Mouse (Mus musculus) hindbrain, embryonic 13.5 days (tissue): ENCODE results near the gene Gm20219. TPM values are rescaled to one million over a fixed set of nuclear protein-coding genes. Genes with fewer than 3 reads are reported as not detected.

Experiments used
- ATAC-seq: fragments of 200-750 bp; cut with Nextera tagmentation; 2 replicates; pipeline ENCODE4 v1.8.0; 2017; ENCODE audit warnings: moderate TSS enrichment; ENCODE audit not compliant: low FRiP score
- H3K27ac ChIP-seq: fragments of 300-500 bp; sonication (generic); 2 replicates; pipeline ENCODE4 v1.5.1; 2015; ENCODE audit warnings: inconsistent platforms, mild to moderate bottlenecking, moderate library complexity
- H3K27me3 ChIP-seq: fragments of 300-500 bp; sonication (generic); 2 replicates; pipeline ENCODE4 v1.6.1; 2015; ENCODE audit warnings: mild to moderate bottlenecking, inconsistent platforms
- H3K36me3 ChIP-seq: fragments of 300-500 bp; sonication (generic); 2 replicates; pipeline ENCODE4 v1.6.1; 2015; ENCODE audit warnings: mild to moderate bottlenecking, inconsistent platforms
- H3K4me1 ChIP-seq: fragments of 300-500 bp; sonication (generic); replicated peaks from 2 replicates; pipeline ENCODE4 v1.6.1; 2015; ENCODE audit warnings: inconsistent platforms
- H3K4me2 ChIP-seq: fragments of 300-500 bp; sonication (generic); 2 replicates; pipeline ENCODE4 v1.6.1; 2015; ENCODE audit warnings: inconsistent platforms, mild to moderate bottlenecking, moderate library complexity
- H3K4me3 ChIP-seq: fragments of 300-500 bp; sonication (generic); 2 replicates; pipeline ENCODE4 v1.5.1; 2015; ENCODE audit warnings: mild to moderate bottlenecking, inconsistent platforms
- H3K9ac ChIP-seq: fragments of 300-500 bp; sonication (generic); 2 replicates; pipeline ENCODE4 v1.6.1; 2015; ENCODE audit warnings: mild to moderate bottlenecking, inconsistent platforms
- H3K9me3 ChIP-seq: fragments of 300-500 bp; sonication (generic); 2 replicates; pipeline ENCODE4 v1.6.1; 2016; ENCODE audit warnings: inconsistent platforms
- WGBS: fragments of 180-500 bp; shearing (Covaris S2); methylation state at CpG from one replicate; pipeline ENCODE4 v1.1.7; 2015; 5-methylcytosine and 5-hydroxymethylcytosine counted together
- polyA plus RNA-seq: library from polyadenylated mRNA; unstranded; fragments of >200 nt; fragmentation: Nextera tagmentation; extraction: Ambion mirVana; gene quantifications from 2 replicates; pipeline ENCODE4 v1.2.1, GENCODE M21; 2015

Gm20219 gene
- polyA plus RNA-seq, 1 experiment from 2014 or later = 1.8 TPM

- H3K27me3 ChIP-seq = no peaks in the 10 kb centered on the region
- no peak overlapping the region for H3K4me3 ChIP-seq
- H3K4me2 ChIP-seq = no peak overlapping the region
- H3K36me3 ChIP-seq = no peaks in the 10 kb centered on the region
- peaks cover 52% of the 10 kb centered on the region for H3K4me1 ChIP-seq
- no peaks in the 10 kb centered on the region for H3K9me3 ChIP-seq
- H3K9ac ChIP-seq = no peak overlapping the region
- no peak for ATAC-seq
- WGBS = 77% methylated on average over 12 of the region's 12 CpGs
- peak overlapping the region; percentile 92 for H3K27ac ChIP-seq
These were observed 3.3 kb downstream of the Gm20219 start for GRCm38 (mm10) chr17:56550784-56551475.

GRCm38 (mm10) chr17:56548605-56549105, 5.5 kb downstream of the Gm20219 start:
- Histone ChIP-seq H3K4me3 (no peak overlapping the region), H3K4me1 (peaks cover 52% of the 10 kb centered on the region), H3K36me3 (no peaks in the 10 kb centered on the region), H3K4me2 (no peak overlapping the region), H3K9ac (no peak overlapping the region), H3K9me3 (no peaks in the 10 kb centered on the region), H3K27ac (peak overlapping the region; percentile 52), H3K27me3 (no peaks in the 10 kb centered on the region)
- no peak for ATAC-seq
- WGBS = 21% methylated on average over 4 of the region's 4 CpGs

- ATAC-seq = no peak
- 61% methylated on average over 9 of the region's 9 CpGs for WGBS
These were observed 6.2 kb downstream of the Gm20219 start for GRCm38 (mm10) chr17:56547846-56548604.

GRCm38 (mm10) chr17:56547116-56547845, 6.9 kb downstream of the Gm20219 start:
- WGBS = 50% methylated on average over 17 of the region's 17 CpGs
- no peaks in the 10 kb centered on the region for H3K36me3 ChIP-seq
- no peak overlapping the region for H3K4me2 ChIP-seq
- peaks cover 56% of the 10 kb centered on the region for H3K4me1 ChIP-seq
- 0 out of 2 replicates have a peak overlapping the region, but pooled peaks have one; percentile 24 for H3K9ac ChIP-seq
- no peaks in the 10 kb centered on the region for H3K27me3 ChIP-seq
- no peak for ATAC-seq
- H3K4me3 ChIP-seq = no peak overlapping the region
- no peaks in the 10 kb centered on the region for H3K9me3 ChIP-seq
- peak overlapping the region; percentile 61 for H3K27ac ChIP-seq

More at GRCm38 (mm10) chr17:56547846-56548604, 6.2 kb downstream of the Gm20219 start:
- Histone ChIP-seq H3K36me3 (no peaks in the 10 kb centered on the region), H3K9me3 (no peaks in the 10 kb centered on the region), H3K4me3 (no peak overlapping the region), H3K27me3 (no peaks in the 10 kb centered on the region), H3K4me2 (no peak overlapping the region), H3K27ac (peak overlapping the region; percentile 61), H3K4me1 (peaks cover 55% of the 10 kb centered on the region), H3K9ac (no peak overlapping the region)

- 86% methylated on average over 5 of the region's 5 CpGs for WGBS
- no peak overlapping the region for H3K4me2 ChIP-seq
- H3K27me3 ChIP-seq = no peaks in the 10 kb centered on the region
- H3K4me3 ChIP-seq = no peak overlapping the region
- no peak for ATAC-seq
- no peaks in the 10 kb centered on the region for H3K9me3 ChIP-seq
- H3K27ac ChIP-seq = peak overlapping the region; percentile 61
- 0 out of 2 replicates have a peak overlapping the region, but pooled peaks have one; percentile 24 for H3K9ac ChIP-seq
- H3K4me1 ChIP-seq = peaks cover 53% of the 10 kb centered on the region
- no peaks in the 10 kb centered on the region for H3K36me3 ChIP-seq
These were observed 7.6 kb downstream of the Gm20219 start for GRCm38 (mm10) chr17:56546576-56546975.

- H3K27me3 ChIP-seq = no peaks in the 10 kb centered on the region
- H3K4me2 ChIP-seq = no peak overlapping the region
- H3K9ac ChIP-seq = no peak overlapping the region
- no peaks in the 10 kb centered on the region for H3K36me3 ChIP-seq
- no peak for ATAC-seq
- no peaks in the 10 kb centered on the region for H3K9me3 ChIP-seq
- peaks cover 47% of the 10 kb centered on the region for H3K4me1 ChIP-seq
- WGBS = 86% methylated on average over 1 of the region's 1 CpGs
- no peak overlapping the region for H3K27ac ChIP-seq
- no peak overlapping the region for H3K4me3 ChIP-seq
These were observed 8.2 kb downstream of the Gm20219 start for GRCm38 (mm10) chr17:56545945-56546344.

GRCm38 (mm10) chr17:56544699-56545387, 9.3 kb downstream of the Gm20219 start:
- Histone ChIP-seq H3K9me3 (no peaks in the 10 kb centered on the region), H3K27ac (no peak overlapping the region), H3K9ac (no peak overlapping the region), H3K4me2 (no peak overlapping the region), H3K27me3 (no peaks in the 10 kb centered on the region), H3K4me1 (peaks cover 47% of the 10 kb centered on the region), H3K36me3 (no peaks in the 10 kb centered on the region), H3K4me3 (no peak overlapping the region)
- no peak for ATAC-seq
- WGBS = 68% methylated on average over 7 of the region's 7 CpGs

GRCm38 (mm10) chr17:56543684-56544224, 10.4 kb downstream of the Gm20219 start:
- Histone ChIP-seq H3K27me3 (no peaks in the 10 kb centered on the region), H3K4me1 (peaks cover 54% of the 10 kb centered on the region)
- WGBS = 74% methylated on average over 3 of the region's 3 CpGs

GRCm38 (mm10) chr17:56542736-56543135, 11.5 kb downstream of the Gm20219 start:
- no peaks in the 10 kb centered on the region for H3K27me3 ChIP-seq
- no peak overlapping the region for H3K4me3 ChIP-seq
- no peaks in the 10 kb centered on the region for H3K9me3 ChIP-seq
- no peak overlapping the region for H3K9ac ChIP-seq
- peaks cover 52% of the 10 kb centered on the region for H3K4me1 ChIP-seq
- no peaks in the 10 kb centered on the region for H3K36me3 ChIP-seq
- WGBS = 35% methylated on average over 8 of the region's 8 CpGs
- no peak for ATAC-seq
- H3K27ac ChIP-seq = 0 out of 2 replicates have a peak overlapping the region, but pooled peaks have one; percentile 44
- H3K4me2 ChIP-seq = no peak overlapping the region

More at GRCm38 (mm10) chr17:56543684-56544224, 10.4 kb downstream of the Gm20219 start:
- no peak overlapping the region for H3K4me2 ChIP-seq
- H3K36me3 ChIP-seq = no peaks in the 10 kb centered on the region
- H3K9ac ChIP-seq = no peak overlapping the region
- H3K4me3 ChIP-seq = no peak overlapping the region
- H3K9me3 ChIP-seq = no peaks in the 10 kb centered on the region
- no peak for ATAC-seq
- no peak overlapping the region for H3K27ac ChIP-seq

GRCm38 (mm10) chr17:56540562-56540975, 13.6 kb downstream of the Gm20219 start:
- Histone ChIP-seq H3K4me2 (no peak overlapping the region), H3K9ac (no peak overlapping the region), H3K4me3 (no peak overlapping the region), H3K9me3 (no peaks in the 10 kb centered on the region), H3K4me1 (peaks cover 53% of the 10 kb centered on the region), H3K27me3 (no peaks in the 10 kb centered on the region), H3K27ac (no peak overlapping the region), H3K36me3 (no peaks in the 10 kb centered on the region)
- no peak for ATAC-seq
- WGBS = 38% methylated on average over 6 of the region's 6 CpGs

- H3K27me3 ChIP-seq = no peaks in the 10 kb centered on the region
- 0 out of 2 replicates have a peak, but pooled peaks have one; percentile 19 for ATAC-seq
- H3K4me1 ChIP-seq = peaks cover 52% of the 10 kb centered on the region
- no peak overlapping the region for H3K9ac ChIP-seq
- H3K4me2 ChIP-seq = no peak overlapping the region
- no peak overlapping the region for H3K4me3 ChIP-seq
- H3K27ac ChIP-seq = peak overlapping the region; percentile 71
- no peaks in the 10 kb centered on the region for H3K36me3 ChIP-seq
- WGBS = 14% methylated on average over 8 of the region's 8 CpGs
- no peaks in the 10 kb centered on the region for H3K9me3 ChIP-seq
These were observed 16.3 kb downstream of the Gm20219 start for GRCm38 (mm10) chr17:56537912-56538311.
